Mouse (Mus musculus): ENCODE measurements around the gene Nop2.

The Nop2 gene

GRCm38 (mm10) chr6:125131302-125132156 lies at the start of gene Nop2:
TSS of gene Nop2 (plus strand) at chr6:125131909.
- DNase-seq, result peak; percentile 87

GRCm38 (mm10) chr6:125082801-125083386 lies 48.8 kb upstream of the Nop2 start:
- DNase-seq, result no peak

- DNase-seq, result no peak
Measured at GRCm38 (mm10) chr6:125084424-125084823, 47.3 kb upstream of the Nop2 start.

GRCm38 (mm10) chr6:125087937-125088336 lies 43.8 kb upstream of the Nop2 start:
- DNase-seq, result no peak

GRCm38 (mm10) chr6:125088561-125089321 lies 43.0 kb upstream of the Nop2 start:
- DNase-seq, result peak; percentile 72

GRCm38 (mm10) chr6:125089521-125090321 lies 42.0 kb upstream of the Nop2 start:
- DNase-seq, result peak; percentile 85

- no peak for DNase-seq
Measured at GRCm38 (mm10) chr6:125090341-125091085, 41.2 kb upstream of the Nop2 start.

- DNase-seq, result no peak
Measured at GRCm38 (mm10) chr6:125092372-125092771, 39.3 kb upstream of the Nop2 start.

- no peak for DNase-seq
Measured at GRCm38 (mm10) chr6:125094843-125095242, 36.9 kb upstream of the Nop2 start.

- peak; percentile 99 for DNase-seq
Measured at GRCm38 (mm10) chr6:125095391-125096278, 36.1 kb upstream of the Nop2 start, which contains the start of gene Chd4. TSS of gene Chd4 (plus strand) at chr6:125095981.

- no peak for DNase-seq
Measured at GRCm38 (mm10) chr6:125096279-125096596, 35.5 kb upstream of the Nop2 start.

- peak; percentile 65 for DNase-seq
Measured at GRCm38 (mm10) chr6:125096597-125097345, 34.9 kb upstream of the Nop2 start.

GRCm38 (mm10) chr6:125097346-125097689 lies 34.4 kb upstream of the Nop2 start:
- DNase-seq, result peak; percentile 36

GRCm38 (mm10) chr6:125097951-125098350 lies 33.8 kb upstream of the Nop2 start:
- no peak for DNase-seq

- no peak for DNase-seq
Measured at GRCm38 (mm10) chr6:125098513-125098912, 33.2 kb upstream of the Nop2 start.

- DNase-seq, result no peak
Measured at GRCm38 (mm10) chr6:125099421-125099971, 32.2 kb upstream of the Nop2 start.

- no peak for DNase-seq
Measured at GRCm38 (mm10) chr6:125101444-125101843, 30.3 kb upstream of the Nop2 start.

- DNase-seq, result no peak
Measured at GRCm38 (mm10) chr6:125104223-125104622, 27.5 kb upstream of the Nop2 start.

- no peak for DNase-seq
Measured at GRCm38 (mm10) chr6:125107705-125108104, 24.0 kb upstream of the Nop2 start.

GRCm38 (mm10) chr6:125109371-125109770 lies 22.3 kb upstream of the Nop2 start:
- DNase-seq, result no peak
